Mouse (Mus musculus) thymus, adult 2 months (tissue): ENCODE data around the gene Grin2b.

Source experiments
- CTCF ChIP-seq: fragments of 200-500 bp; IDR thresholded peaks from 2 replicates; pipeline ENCODE4 v1.5.1; 2012; ENCODE audit warnings: mild to moderate bottlenecking, control low read depth, low read length, moderate library complexity, borderline replicate concordance; ENCODE audit not compliant: control insufficient read depth, poor library complexity, insufficient read depth; ENCODE audit errors: extremely low read depth
- POLR2A ChIP-seq: fragments of 200-500 bp; IDR thresholded peaks from 2 replicates; pipeline ENCODE4 v1.6.1; 2012; ENCODE audit warnings: mild to moderate bottlenecking, low read length, control low read depth, moderate library complexity; ENCODE audit not compliant: control insufficient read depth, poor library complexity, insufficient read depth; ENCODE audit errors: extremely low read depth

DNA sequence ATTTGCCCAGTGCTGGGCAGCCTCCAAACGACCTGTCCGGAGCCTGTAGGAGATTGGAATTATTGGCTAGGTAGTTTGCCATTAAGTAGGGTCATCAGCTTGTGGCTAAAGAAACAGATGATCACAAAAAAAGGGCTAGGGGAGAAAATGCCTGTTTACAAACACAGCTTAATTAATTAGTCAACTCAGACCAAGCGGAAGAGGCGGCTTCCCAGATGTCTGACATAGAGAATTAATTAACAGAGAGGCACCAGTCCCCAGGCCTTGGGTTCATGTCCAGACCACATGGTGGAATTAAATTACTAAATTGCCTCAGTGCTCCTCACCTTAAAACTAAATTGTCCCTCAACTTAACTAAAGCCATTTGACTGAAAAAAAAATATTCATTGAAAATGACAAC, 376.4 kb downstream of the Grin2b start:
- TF ChIP-seq POLR2A (no peak), CTCF (no peak)
